Mouse (Mus musculus) myocyte (in vitro differentiated cells): Measurements from ENCODE around the gene Cap2.

Experiments
- E2F4 ChIP-seq: IDR thresholded peaks from one replicate; pipeline ENCODE4 v1.6.1; 2011; ENCODE audit warnings: mild to moderate bottlenecking, control low read depth, moderate library complexity; ENCODE audit not compliant: insufficient read depth
- MYOG ChIP-seq, 3 experiments: IDR thresholded peaks; one replicate each; pipeline ENCODE4 v1.6.1; 2011; ENCODE audit warnings: control low read depth in 2 of 3, low read depth in 2 of 3, mild to moderate bottlenecking in 2 of 3; ENCODE audit not compliant: insufficient read length in 2 of 3, control insufficient read depth in 1 of 3, insufficient read depth in 1 of 3
- POLR2A ChIP-seq: IDR thresholded peaks from one replicate; pipeline ENCODE4 v1.6.1; 2011; ENCODE audit warnings: low read depth, mild to moderate bottlenecking, control low read depth, moderate library complexity; ENCODE audit not compliant: insufficient read length
- SRF ChIP-seq: IDR thresholded peaks from one replicate; pipeline ENCODE4 v1.6.1; 2011; ENCODE audit warnings: low read depth; ENCODE audit not compliant: control insufficient read depth, insufficient read length

GRCm38 (mm10) chr13:46550627-46551026 is 49.0 kb downstream of the Cap2 start:
- TF ChIP-seq E2F4 (no peak), POLR2A (no peak), MYOG (IDR thresholded peaks at IDR 0.05; ENCODE audit: control insufficient read depth in 1 of 3, insufficient read depth in 1 of 3, insufficient read length in 2 of 3, low read depth in 2 of 3) (no peak), SRF (no peak)
